Mouse (Mus musculus) spleen, adult 2 months (tissue): Measurements from ENCODE around the gene Yipf2.

Experiments used
- CTCF ChIP-seq: fragments of 200-500 bp; IDR thresholded peaks from 2 replicates; pipeline ENCODE4 v1.5.1; 2011; ENCODE audit warnings: mild to moderate bottlenecking, inconsistent platforms; ENCODE audit not compliant: insufficient read depth, insufficient read length, insufficient replicate concordance; ENCODE audit errors: extremely low read depth
- POLR2A ChIP-seq: fragments of 200-500 bp; IDR thresholded peaks from 2 replicates; pipeline ENCODE4 v1.6.1; 2011; ENCODE audit warnings: low read depth, low read length, inconsistent platforms

GRCm38 (mm10) chr9:21625342-21626339 is 33.0 kb upstream of the Yipf2 start:
- TF ChIP-seq CTCF = no peak
- TF ChIP-seq POLR2A = peak; percentile 7; the same call in 1 of the 2 replicates
